Mouse (Mus musculus) intestine, embryonic 16.5 days (tissue): ENCODE data around the gene Sh3d21. TPM values are rescaled to one million over a fixed set of nuclear protein-coding genes. Genes with fewer than 3 reads are reported as not detected.

Source experiments
- ATAC-seq: fragments of 200-750 bp; cut with Nextera tagmentation; 2 replicates; pipeline ENCODE4 v1.8.0; 2017; ENCODE audit warnings: moderate TSS enrichment, moderate library complexity
- H3K27ac ChIP-seq: fragments of 300-500 bp; sonication (generic); 2 replicates; pipeline ENCODE4 v1.5.1; 2014; ENCODE audit warnings: mild to moderate bottlenecking, low read length
- H3K27me3 ChIP-seq: fragments of 300-500 bp; sonication (generic); replicated peaks from 2 replicates; pipeline ENCODE4 v1.6.1; 2014; ENCODE audit warnings: low read length, control low read depth, mixed read lengths; ENCODE audit not compliant: control insufficient read depth, insufficient read depth
- H3K36me3 ChIP-seq: fragments of 300-500 bp; sonication (generic); 2 replicates; pipeline ENCODE4 v1.6.1; 2014; ENCODE audit warnings: low read length, control low read depth; ENCODE audit not compliant: control insufficient read depth, insufficient read depth
- H3K4me1 ChIP-seq: fragments of 300-500 bp; sonication (generic); 2 replicates; pipeline ENCODE4 v1.6.1; 2014; ENCODE audit warnings: low read length, control low read depth, mixed read lengths; ENCODE audit not compliant: control insufficient read depth, insufficient read depth
- H3K4me2 ChIP-seq: fragments of 300-500 bp; sonication (generic); 2 replicates; pipeline ENCODE4 v1.6.1; 2014; ENCODE audit warnings: low read depth, low read length, control low read depth
- H3K4me3 ChIP-seq: fragments of 300-500 bp; sonication (generic); 2 replicates; pipeline ENCODE4 v1.5.1; 2014; ENCODE audit warnings: mild to moderate bottlenecking, low read length
- H3K9ac ChIP-seq: fragments of 300-500 bp; sonication (generic); 2 replicates; pipeline ENCODE4 v1.6.1; 2014; ENCODE audit warnings: low read depth, low read length
- H3K9me3 ChIP-seq: fragments of 300-500 bp; sonication (generic); 2 replicates; pipeline ENCODE4 v1.6.1; 2016; ENCODE audit warnings: low read length, control low read depth; ENCODE audit not compliant: control insufficient read depth
- WGBS: fragments of 180-500 bp; shearing (Covaris S2); extraction: QIAGEN DNeasy Blood & Tissue Kit; methylation state at CpG from one replicate; pipeline ENCODE4 v1.1.7; 2014; 5-methylcytosine and 5-hydroxymethylcytosine counted together
- polyA plus RNA-seq: library from polyadenylated mRNA; unstranded; fragments of >200 nt; fragmentation: Nextera tagmentation; extraction: Ambion mirVana; gene quantifications from 2 replicates; pipeline ENCODE4 v1.2.1, GENCODE M21; 2015

Gene Sh3d21
- 13.2 and 13.9 TPM in 2 replicates for polyA plus RNA-seq

DNA sequence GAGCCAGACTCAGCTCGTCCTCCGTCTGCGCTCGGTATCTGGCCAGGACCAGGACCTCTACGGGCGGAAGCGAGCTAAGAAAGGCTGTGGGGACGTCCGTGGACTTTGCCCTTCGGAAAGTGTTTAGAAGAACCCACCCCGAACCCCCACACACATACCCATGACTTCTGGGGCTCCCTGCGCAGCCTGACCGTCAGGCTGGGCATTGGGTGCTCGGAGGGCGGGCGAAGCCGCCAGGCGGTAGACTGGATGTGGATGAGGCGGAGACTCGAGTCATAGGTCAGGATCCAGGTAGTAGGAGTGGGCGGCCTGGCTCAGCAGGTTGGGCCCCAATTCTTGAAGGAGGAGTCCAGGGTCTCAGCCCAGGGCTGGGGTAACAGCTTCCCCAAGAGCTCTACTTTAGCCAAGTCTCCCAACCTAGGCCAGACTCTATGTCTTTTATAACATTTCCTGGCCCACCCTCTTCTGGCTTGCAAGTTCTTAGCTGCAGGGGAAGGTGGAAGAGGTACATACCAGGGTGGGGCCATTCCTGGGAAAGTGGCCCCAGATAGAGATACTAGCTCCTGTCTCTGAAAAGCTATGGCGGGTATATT is at the start of gene Sh3d21:
TSS of gene Sh3d21 (minus strand) at position 425 of the 593 bp plus-strand sequence.
- H3K4me1 ChIP-seq, result peaks cover 22% of the 10 kb centered on the region
- H3K4me3 ChIP-seq, result peak within 1 kb of the TSS; percentile 72
- H3K9ac ChIP-seq, result peak within 1 kb of the TSS; percentile 90
- no peaks in the 10 kb centered on the region; the same call in 1 of the 2 replicates for H3K36me3 ChIP-seq
- 7% methylated on average over 22 of the region's 22 CpGs for WGBS
- H3K27me3 ChIP-seq, result no peaks in the 10 kb centered on the region
- H3K4me2 ChIP-seq, result peak within 1 kb of the TSS; percentile 93
- peak; percentile 79 for ATAC-seq
- H3K27ac ChIP-seq, result peak within 1 kb of the TSS; percentile 98
- H3K9me3 ChIP-seq, result no peaks in the 10 kb centered on the region

DNA sequence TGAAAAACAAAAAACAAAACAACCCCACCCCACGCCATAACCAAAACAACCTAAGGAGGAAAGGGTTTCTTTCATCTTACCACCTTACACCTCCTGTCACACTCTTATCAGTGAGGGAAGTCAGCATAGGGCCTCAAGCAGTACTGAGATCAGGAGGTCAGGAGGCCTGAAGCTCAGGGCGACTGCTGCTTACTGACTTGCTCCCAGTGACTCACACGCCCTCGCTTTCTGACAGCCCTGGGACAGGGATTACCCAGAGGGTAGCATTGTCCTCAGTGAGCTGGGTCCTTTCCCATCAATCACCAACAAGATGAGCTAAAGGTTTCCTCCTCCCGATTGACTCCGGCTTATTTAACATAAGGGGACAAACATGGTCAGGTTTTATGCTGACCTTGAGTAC is 43.8 kb upstream of the Sh3d21 start:
- ATAC-seq, result no peak
- 58% methylated on average over 6 of the region's 6 CpGs for WGBS
- no peak overlapping the region for H3K4me3 ChIP-seq

DNA sequence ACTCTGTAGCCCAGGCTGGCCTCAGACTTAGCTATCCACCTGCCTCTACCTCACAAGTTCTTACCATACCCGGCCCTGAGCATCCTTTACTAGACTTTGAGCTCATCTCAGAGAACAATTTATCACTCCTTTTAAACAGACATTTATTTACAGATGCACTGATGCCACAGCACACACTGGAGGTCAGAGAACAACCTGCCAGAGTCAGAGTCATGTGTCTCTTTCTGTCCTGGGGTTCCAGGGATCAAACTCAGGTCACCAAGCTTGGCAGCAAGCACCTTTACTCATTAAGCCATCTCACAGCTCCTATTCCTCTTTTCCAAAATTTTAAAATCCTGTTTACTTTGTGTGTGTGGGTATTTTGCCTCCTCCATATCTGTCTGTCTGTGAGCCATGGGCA is 42.1 kb upstream of the Sh3d21 start:
- Histone ChIP-seq H3K27ac (no peak overlapping the region), H3K4me2 (no peak overlapping the region), H3K9me3 (no peaks in the 10 kb centered on the region), H3K36me3 (no peaks in the 10 kb centered on the region), H3K4me1 (peaks cover 14% of the 10 kb centered on the region), H3K4me3 (no peak overlapping the region), H3K9ac (no peak overlapping the region), H3K27me3 (no peaks in the 10 kb centered on the region)
- no peak for ATAC-seq
- 74% methylated on average over 1 of the region's 1 CpGs for WGBS

More for the DNA sequence above, 43.8 kb upstream of the Sh3d21 start:
- Histone ChIP-seq H3K27ac (no peak overlapping the region), H3K36me3 (no peaks in the 10 kb centered on the region), H3K4me2 (no peak overlapping the region), H3K9ac (no peak overlapping the region), H3K4me1 (peaks cover 8% of the 10 kb centered on the region), H3K27me3 (no peaks in the 10 kb centered on the region), H3K9me3 (no peaks in the 10 kb centered on the region)

DNA sequence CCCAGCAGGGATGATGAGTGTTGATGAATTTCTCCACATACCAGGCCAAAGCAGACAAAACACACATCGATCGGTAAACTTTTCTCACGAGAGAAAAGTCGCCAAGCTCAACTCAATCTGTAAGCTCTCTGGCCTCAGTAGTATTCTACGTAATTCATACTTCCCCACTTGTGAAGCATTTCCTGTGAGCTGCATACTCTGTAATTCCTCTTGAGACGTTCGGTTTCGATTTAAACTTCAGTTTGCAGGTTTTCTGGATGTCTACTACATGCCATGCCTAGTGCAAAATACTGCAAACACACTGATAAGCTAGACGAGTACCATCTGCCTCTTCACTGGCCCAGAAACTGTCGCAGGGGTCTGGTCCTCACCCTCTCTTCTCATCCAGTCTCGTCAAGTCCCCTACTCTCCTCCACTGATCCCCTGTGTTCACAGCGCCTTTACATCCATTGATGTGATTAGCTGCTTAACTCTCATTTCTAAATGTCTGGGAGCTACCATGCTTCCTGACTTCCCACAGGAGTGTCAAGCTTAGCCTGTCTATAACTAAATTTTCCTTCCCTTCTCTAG is 41.5 kb upstream of the Sh3d21 start:
- Histone ChIP-seq H3K36me3 (no peaks in the 10 kb centered on the region), H3K4me2 (no peak overlapping the region), H3K27ac (no peak overlapping the region), H3K4me1 (peaks cover 20% of the 10 kb centered on the region), H3K4me3 (no peak overlapping the region), H3K9me3 (no peaks in the 10 kb centered on the region), H3K9ac (no peak overlapping the region), H3K27me3 (no peaks in the 10 kb centered on the region)
- ATAC-seq, result no peak
- WGBS, result 64% methylated on average over 12 of the region's 12 CpGs

DNA sequence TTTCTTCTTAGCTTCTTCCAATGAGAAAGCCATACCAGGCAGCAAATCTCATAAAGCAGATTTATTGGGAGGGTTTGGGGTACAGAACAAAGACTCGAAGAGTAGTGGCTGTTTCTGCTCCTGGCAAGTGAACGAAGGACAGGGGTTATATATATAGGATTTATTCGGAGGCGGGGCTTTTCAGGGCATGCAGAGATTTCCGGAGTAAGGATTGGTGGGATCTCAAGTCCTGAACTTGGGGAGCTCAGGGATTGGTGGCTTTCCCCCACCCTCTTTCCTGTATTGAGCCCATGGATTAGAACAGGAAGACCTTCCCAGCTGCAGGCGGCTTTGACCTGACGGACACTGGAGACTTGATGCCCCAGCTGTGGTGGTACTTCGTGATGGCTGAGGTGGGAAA is 40.7 kb upstream of the Sh3d21 start:
- H3K9me3 ChIP-seq, result no peaks in the 10 kb centered on the region
- no peak overlapping the region for H3K27ac ChIP-seq
- no peak for ATAC-seq
- H3K4me1 ChIP-seq, result peaks cover 25% of the 10 kb centered on the region
- 84% methylated on average over 8 of the region's 8 CpGs for WGBS
- H3K9ac ChIP-seq, result no peak overlapping the region
- H3K4me2 ChIP-seq, result no peak overlapping the region
- no peak overlapping the region for H3K4me3 ChIP-seq
- no peaks in the 10 kb centered on the region for H3K27me3 ChIP-seq
- H3K36me3 ChIP-seq, result no peaks in the 10 kb centered on the region

DNA sequence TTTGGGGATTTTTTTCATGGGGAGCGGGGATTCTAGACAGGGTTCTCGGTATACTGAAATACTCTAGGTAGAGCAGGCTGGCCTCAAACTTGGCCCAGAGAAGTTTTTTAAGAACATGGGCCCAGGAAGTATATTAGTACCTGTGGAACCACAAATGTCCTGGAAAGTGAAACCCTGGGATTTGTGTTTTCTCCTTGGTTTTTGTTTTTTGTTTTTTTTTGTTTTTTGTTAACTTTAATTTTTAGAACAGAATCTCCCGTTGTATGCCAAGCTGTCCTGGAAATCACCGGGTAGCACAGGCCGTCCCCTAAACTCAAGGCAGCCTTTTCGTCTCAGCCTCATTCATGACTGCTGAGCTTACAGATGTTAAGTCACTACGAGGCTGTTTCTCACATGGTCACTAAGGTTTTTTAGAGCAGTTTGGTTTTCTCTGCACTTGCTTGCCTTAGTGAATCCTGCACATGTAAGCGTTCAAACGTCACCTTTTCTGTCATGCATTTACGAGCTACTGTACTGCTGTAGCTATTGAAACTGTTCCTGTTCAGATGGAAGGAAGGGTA is 40.1 kb upstream of the Sh3d21 start:
- Histone ChIP-seq H3K4me3 (peak overlapping the region; percentile 76), H3K27ac (peak overlapping the region; percentile 90), H3K4me2 (peak overlapping the region; percentile 75), H3K4me1 (peaks cover 28% of the 10 kb centered on the region), H3K9me3 (no peaks in the 10 kb centered on the region), H3K9ac (peak overlapping the region; percentile 72), H3K27me3 (no peaks in the 10 kb centered on the region), H3K36me3 (no peaks in the 10 kb centered on the region)
- 72% methylated on average over 10 of the region's 10 CpGs for WGBS
- ATAC-seq, result no peak

DNA sequence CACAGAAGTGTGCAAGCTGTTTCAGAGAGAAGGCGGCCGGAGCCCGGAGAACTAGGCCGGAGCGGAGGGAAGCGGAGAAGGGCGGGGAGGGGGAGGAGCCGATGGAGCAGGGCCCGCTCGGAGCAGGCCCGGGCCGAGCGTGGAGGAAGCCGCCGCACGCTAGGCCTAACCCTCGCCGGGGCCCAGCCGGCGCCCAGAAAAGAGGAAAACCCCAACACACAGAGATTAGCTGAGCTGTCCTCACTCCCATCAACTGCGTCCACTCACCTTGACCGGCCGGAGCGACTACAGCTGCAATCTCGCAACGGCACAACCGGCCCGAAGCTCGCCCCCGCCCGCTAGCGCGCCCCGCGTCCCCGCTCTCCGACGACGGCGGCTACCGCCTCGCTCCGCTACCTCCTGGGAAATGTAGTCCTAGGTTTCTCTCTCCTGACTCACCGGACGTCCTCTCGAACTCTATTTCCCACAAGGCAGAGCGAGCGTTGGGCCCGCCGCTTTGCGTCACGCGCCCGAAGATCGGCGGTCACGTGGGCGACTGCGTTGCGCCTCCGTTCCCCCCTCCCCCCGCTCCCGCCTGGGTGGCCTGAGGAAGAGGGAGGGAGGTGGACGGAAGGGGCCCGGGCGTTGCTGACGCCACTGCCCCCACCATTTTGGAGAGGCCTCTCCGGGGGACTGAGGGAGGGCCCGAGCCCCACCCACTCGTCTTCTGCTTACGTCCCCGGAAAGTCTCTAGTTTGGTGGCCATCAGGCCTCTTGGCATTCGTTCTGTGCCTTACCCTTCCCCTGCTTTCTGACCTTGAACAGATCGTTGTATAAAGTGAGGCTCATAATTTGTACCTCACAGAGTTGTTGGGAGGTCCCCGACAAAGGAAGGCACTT is 39.3 kb upstream of the Sh3d21 start, which contains the start of gene Thrap3:
TSS of gene Thrap3 (minus strand) at position 458 of the 879 bp plus-strand sequence.
- peak within 1 kb of the TSS; percentile 76 for H3K4me3 ChIP-seq
- H3K4me2 ChIP-seq, result peak within 1 kb of the TSS; percentile 83
- under 1% methylated on average over 74 of the region's 75 CpGs for WGBS
- no peaks in the 10 kb centered on the region for H3K36me3 ChIP-seq
- peak within 1 kb of the TSS; percentile 93 for H3K9ac ChIP-seq
- H3K27me3 ChIP-seq, result no peaks in the 10 kb centered on the region
- peak within 1 kb of the TSS; percentile 98 for H3K27ac ChIP-seq
- no peaks in the 10 kb centered on the region for H3K9me3 ChIP-seq
- peak; percentile 99 for ATAC-seq
- peaks cover 36% of the 10 kb centered on the region for H3K4me1 ChIP-seq

DNA sequence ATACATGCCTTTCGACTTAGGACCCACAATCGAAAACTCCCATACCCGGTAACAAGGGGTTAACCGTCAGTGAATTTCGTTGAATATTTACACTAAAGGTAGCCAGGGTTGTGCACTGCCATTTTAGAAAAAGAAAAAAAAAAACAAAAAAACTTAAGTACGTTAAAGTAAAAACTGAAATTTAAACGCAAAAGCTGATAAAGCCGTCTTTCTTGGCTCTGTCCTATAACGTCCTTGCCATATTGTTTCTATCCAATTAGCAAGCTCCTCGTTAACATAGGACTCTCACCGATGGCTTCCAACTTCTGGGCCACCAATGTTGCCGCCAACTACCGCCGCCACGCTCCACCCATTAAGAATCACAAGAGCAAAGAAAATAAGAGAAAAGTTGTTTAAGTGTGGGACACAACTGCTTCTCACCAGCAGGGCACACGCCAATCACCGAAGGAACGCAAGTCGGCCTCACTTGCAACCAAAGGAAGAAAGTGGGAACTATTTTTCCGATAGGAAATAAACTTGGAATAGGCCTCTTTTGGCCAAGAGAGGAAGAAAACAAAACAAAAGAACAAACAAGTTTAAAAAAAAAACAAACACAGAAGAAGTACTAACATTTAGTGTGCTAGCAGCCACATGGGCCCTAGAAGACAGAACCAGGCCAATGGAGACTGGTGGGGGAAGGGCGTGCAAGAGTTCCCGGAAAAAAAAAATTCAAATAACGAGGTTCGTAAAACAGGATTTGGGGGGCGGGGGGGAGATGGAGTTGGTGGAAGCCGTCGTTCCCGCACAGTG is 38.4 kb upstream of the Sh3d21 start:
- H3K9me3 ChIP-seq, result no peaks in the 10 kb centered on the region
- peak overlapping the region; percentile 98 for H3K27ac ChIP-seq
- under 1% methylated on average over 28 of the region's 28 CpGs for WGBS
- H3K4me1 ChIP-seq, result peaks cover 37% of the 10 kb centered on the region
- H3K27me3 ChIP-seq, result no peaks in the 10 kb centered on the region
- H3K4me2 ChIP-seq, result peak overlapping the region; percentile 83
- ATAC-seq, result no peak
- peak overlapping the region; percentile 76 for H3K4me3 ChIP-seq
- H3K9ac ChIP-seq, result peak overlapping the region; percentile 93
- no peaks in the 10 kb centered on the region for H3K36me3 ChIP-seq
